Mouse (Mus musculus) frontal cortex, postnatal 25 days (tissue): Measurements from ENCODE around the gene Pprc1.

Experiments
- DNase-seq, 2 experiments: peaks; one replicate each; pipeline ENCODE4 v3.0.0; 2022; ENCODE audit warnings: low spot score in 2 of 2

Gene Pprc1

DNA sequence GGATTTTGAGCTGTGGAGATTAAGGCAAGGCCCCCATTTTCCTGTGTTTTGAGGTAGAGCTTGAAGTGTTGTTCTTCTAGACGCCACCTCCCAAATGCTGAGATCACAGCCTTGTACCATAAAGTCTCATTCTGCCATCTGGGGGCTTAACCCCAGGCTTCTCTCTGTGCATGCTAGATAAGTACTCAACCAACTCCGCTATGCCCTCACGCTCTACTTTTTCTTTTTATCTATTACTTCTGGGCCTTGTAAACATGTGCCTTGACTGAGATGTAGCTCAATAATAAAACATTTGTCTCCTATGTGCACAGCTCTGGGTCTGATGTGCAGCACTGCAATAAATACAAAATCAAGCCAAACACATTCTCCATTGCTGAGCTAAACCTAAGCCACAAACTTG lies 74.8 kb downstream of the Pprc1 start:
- DNase-seq, result no peak

DNA sequence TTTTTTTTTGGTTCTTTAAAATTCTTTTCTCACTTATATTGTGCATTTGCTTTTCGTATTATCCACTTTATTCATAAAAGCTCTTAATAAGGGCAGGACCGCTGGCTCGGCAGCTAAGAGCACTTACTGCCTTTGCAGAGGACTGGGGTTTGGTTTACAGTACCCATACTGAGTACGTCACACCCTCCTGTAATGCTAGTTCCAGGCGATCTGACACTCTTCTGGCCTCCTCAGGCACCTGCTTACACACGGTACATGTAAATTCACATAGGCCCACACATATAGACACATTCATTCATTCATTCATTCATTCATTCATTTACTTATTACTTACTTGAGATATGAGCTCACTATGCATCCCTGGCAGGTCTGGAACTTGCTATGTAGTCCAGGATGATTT lies 76.2 kb downstream of the Pprc1 start:
- no peak for DNase-seq
